Mouse (Mus musculus) cerebellum, adult 2 months (tissue): ENCODE measurements around the gene Mycbp2. TPM values are rescaled to one million over a fixed set of nuclear protein-coding genes. Genes with fewer than 3 reads are reported as not detected.

Experiments
- DNase-seq, 2 experiments: peaks; one replicate each; pipeline ENCODE4 v3.0.0; 2021
- H3K27ac ChIP-seq: fragments of 200-500 bp; 2 replicates; pipeline ENCODE4 v1.5.1; 2012; ENCODE audit warnings: low read length, control low read depth, inconsistent platforms; ENCODE audit not compliant: insufficient read depth
- H3K27me3 ChIP-seq: fragments of 200-500 bp; 2 replicates; pipeline ENCODE4 v1.6.1; 2012; ENCODE audit warnings: inconsistent platforms, mild to moderate bottlenecking, low read length, moderate library complexity; ENCODE audit not compliant: control insufficient read depth, insufficient read depth
- H3K4me1 ChIP-seq: fragments of 200-500 bp; 2 replicates; pipeline ENCODE4 v1.6.1; 2011; ENCODE audit warnings: low read length; ENCODE audit not compliant: control insufficient read depth, insufficient read depth
- H3K4me3 ChIP-seq: fragments of 200-500 bp; replicated peaks from 2 replicates; pipeline ENCODE3; 2011; ENCODE audit warnings: mild to moderate bottlenecking, low read depth, low read length, control low read depth; ENCODE audit not compliant: insufficient read depth
- CTCF ChIP-seq: fragments of 200-500 bp; IDR thresholded peaks from 2 replicates; pipeline ENCODE4 v1.5.1; 2011; ENCODE audit warnings: low read depth, mild to moderate bottlenecking, control low read depth, low read length, moderate library complexity, borderline replicate concordance; ENCODE audit not compliant: insufficient read depth
- POLR2A ChIP-seq: fragments of 200-500 bp; IDR thresholded peaks from 2 replicates; pipeline ENCODE4 v1.6.1; 2011; ENCODE audit warnings: low read length, control low read depth, borderline replicate concordance; ENCODE audit not compliant: insufficient read depth
- WGBS: fragments of 180-500 bp; shearing (Covaris S2); methylation state at CpG from one replicate; pipeline ENCODE4 v1.1.7; 2018; 5-methylcytosine and 5-hydroxymethylcytosine counted together
- polyA plus RNA-seq: library from polyadenylated mRNA; depleted of rRNA; stranded (reverse); fragments of >200 nt; gene quantifications from 2 replicates; pipeline ENCODE4 v1.2.3, GENCODE M21; 2012

The Mycbp2 gene
- polyA plus RNA-seq, 1 experiment = 147 TPM

DNA sequence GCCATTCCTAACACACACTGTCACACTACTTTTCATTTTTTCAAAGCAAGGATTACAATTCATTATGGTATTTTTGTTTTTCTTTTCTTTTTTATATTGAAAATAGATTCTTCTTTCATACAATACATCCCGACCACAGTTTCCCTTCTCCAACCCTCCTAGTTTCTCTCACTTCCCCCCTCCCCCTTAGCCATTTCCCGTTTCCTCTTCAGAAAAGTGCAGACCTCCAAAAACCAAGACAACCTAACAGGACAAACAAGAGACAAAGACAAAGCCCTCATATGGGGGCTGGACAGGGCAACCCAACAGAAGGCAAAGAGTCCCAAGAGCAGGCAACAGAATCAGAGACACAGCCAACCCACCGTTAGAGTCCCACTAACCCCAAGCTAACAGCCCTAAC lies 160.0 kb downstream of the Mycbp2 start:
- H3K4me3 ChIP-seq = no peak overlapping the region
- no peaks in the 10 kb centered on the region for H3K27me3 ChIP-seq
- whole genome bisulfite sequencing = 94% methylated on average over 3 of the region's 3 CpGs
- DNase-seq = no peak
- no peak for TF ChIP-seq POLR2A
- no peak for TF ChIP-seq CTCF
- H3K27ac ChIP-seq = no peak overlapping the region
- no peaks in the 10 kb centered on the region; the same call in 1 of the 2 replicates for H3K4me1 ChIP-seq

DNA sequence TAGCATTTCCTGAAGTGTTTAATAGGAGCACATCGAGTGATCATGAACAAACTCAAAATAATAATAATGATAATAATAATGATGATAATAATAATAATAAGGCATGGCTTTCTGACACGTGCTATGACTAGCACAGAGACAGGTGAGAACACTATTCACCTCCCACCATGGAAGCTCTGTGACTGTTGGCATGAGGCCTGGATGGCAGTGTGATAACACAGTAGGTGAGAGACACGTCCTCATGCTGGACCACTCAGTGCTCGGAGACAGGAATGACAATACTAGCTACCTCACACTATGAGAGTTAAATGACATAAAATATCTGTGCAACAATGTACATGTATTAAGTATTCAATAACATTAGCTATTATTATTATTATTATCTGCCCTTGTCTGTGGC lies 160.5 kb downstream of the Mycbp2 start:
- 37% methylated on average over 4 of the region's 4 CpGs for WGBS
- no peak overlapping the region for H3K4me3 ChIP-seq
- H3K4me1 ChIP-seq = no peaks in the 10 kb centered on the region; the same call in 1 of the 2 replicates
- TF ChIP-seq POLR2A = no peak
- no peak for TF ChIP-seq CTCF
- no peak overlapping the region for H3K27ac ChIP-seq
- peak in 1 of 2 experiments; percentile 35 for DNase-seq
- no peaks in the 10 kb centered on the region for H3K27me3 ChIP-seq

DNA sequence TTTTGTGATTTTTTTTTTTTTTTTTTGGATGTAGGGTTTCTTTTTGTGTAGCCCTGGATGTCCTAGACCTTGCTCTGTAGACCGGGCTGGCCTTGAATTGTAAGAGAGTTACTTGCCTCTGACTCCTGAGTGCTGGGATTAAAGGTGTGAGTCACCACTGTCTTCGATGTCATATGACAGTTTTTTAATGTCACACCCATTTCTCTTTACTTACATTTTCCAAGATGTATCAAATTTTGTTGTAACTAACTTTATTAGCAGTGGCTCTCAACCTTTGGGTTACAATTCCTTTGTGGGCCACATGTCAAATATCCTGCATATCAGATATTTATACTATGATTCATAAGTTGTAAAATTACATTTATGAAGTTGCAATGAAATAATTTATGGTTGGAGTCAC lies 166.5 kb downstream of the Mycbp2 start:
- Histone ChIP-seq H3K4me3 (no peak overlapping the region), H3K4me1 (no peaks in the 10 kb centered on the region), H3K27me3 (no peaks in the 10 kb centered on the region), H3K27ac (no peak overlapping the region)
- TF ChIP-seq CTCF (no peak), POLR2A (no peak)
- no peak for DNase-seq
- 95% methylated on average over 2 of the region's 2 CpGs for WGBS

DNA sequence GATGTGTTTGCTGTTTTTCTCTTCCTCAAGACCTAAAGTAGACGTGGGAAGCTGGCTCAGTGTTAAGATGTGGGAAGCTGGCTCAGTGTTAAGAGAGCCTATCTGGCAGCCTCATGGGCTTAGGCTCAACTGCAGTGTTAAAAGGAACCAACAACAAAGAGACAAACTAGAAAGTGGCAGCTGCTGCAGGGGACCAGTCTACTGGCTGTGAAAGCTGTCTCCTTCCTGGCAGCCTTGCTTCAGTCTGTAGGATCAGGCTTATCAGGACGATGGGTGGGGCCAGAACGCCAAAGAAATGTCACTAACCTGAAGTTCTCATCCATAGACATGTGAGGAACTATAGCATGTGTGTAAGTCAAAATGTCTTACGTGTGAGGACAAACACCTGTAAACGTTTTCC lies 183.7 kb downstream of the Mycbp2 start:
- Histone ChIP-seq H3K4me3 (no peak overlapping the region), H3K27me3 (no peaks in the 10 kb centered on the region), H3K27ac (0 out of 2 replicates have a peak overlapping the region, but pooled peaks have one; percentile 13), H3K4me1 (no peaks in the 10 kb centered on the region)
- 56% methylated on average over 5 of the region's 5 CpGs for WGBS
- no peak for TF ChIP-seq CTCF
- no peak for TF ChIP-seq POLR2A
- DNase-seq = no peak

DNA sequence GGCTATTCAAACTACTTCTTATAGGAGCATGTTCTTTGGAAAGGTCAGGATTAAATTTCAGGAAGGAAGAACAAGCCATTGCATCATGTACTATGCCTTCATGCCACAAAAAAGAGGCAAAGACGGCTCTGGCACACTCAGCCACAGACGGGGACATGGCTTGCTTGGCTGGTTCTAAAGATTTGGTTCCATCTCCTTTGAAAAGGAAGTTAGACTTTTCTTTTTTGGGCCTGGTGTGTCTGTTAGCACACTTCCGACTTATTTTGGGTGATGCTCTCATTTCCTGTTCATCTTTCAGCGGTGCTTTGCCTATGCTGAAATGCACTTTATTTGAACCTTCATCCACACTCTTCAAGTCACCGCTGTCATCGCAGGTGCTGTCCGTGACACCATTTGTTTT lies 190.9 kb downstream of the Mycbp2 start:
- Histone ChIP-seq H3K4me3 (no peak overlapping the region), H3K27me3 (no peaks in the 10 kb centered on the region), H3K27ac (no peak overlapping the region; the same call in 1 of the 2 replicates), H3K4me1 (no peaks in the 10 kb centered on the region)
- no peak for TF ChIP-seq POLR2A
- no peak for TF ChIP-seq CTCF
- DNase-seq = no peak
- WGBS = 92% methylated on average over 7 of the region's 7 CpGs

DNA sequence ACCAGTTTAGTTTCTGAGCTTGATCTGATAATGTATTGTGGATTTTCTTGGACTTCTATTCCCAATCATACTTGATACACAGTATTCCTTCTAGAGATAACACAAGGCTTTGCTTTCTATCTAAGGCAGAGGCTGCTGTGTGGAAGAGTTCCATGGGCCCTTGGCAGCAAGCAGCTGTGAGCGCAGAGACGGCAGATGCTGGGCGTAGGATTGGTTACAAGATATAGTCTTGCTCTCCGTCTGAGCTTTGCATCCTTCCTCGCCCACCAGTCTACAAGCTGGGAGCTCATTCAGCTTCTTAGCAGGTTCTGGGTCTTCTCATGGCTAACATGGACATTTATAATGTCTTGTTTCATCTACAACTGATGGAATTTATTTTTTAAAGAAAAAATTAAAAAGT lies 196.5 kb downstream of the Mycbp2 start:
- 83% methylated on average over 5 of the region's 5 CpGs for WGBS
- Histone ChIP-seq H3K27ac (no peak overlapping the region), H3K4me3 (no peak overlapping the region), H3K4me1 (no peaks in the 10 kb centered on the region), H3K27me3 (no peaks in the 10 kb centered on the region)
- TF ChIP-seq POLR2A (no peak), CTCF (no peak)
- DNase-seq = no peak

DNA sequence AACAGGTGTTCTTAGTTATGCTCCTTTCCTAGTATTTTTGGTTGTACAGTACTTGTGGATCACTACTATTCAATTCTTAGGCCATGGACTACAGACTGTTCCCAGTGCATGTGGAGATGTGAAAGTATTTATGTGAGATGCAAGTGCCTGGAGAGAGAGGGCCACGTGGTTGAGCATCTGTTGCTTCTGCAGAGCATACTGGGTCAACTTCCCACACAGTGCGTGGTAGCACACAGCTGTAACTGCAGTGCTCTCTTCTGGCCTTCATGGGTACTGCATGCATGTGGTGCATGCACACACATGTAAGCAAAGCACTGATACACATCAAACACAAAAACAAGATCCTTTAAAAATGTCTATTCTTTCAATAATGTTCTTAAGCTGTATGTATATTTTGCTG lies 214.6 kb downstream of the Mycbp2 start:
- no peaks in the 10 kb centered on the region for H3K27me3 ChIP-seq
- no peak for DNase-seq
- WGBS = 52% methylated on average over 2 of the region's 2 CpGs
- TF ChIP-seq POLR2A (no peak), CTCF (peak; percentile 56)
- H3K4me3 ChIP-seq = no peak overlapping the region
- no peaks in the 10 kb centered on the region; the same call in 1 of the 2 replicates for H3K4me1 ChIP-seq
- H3K27ac ChIP-seq = no peak overlapping the region

DNA sequence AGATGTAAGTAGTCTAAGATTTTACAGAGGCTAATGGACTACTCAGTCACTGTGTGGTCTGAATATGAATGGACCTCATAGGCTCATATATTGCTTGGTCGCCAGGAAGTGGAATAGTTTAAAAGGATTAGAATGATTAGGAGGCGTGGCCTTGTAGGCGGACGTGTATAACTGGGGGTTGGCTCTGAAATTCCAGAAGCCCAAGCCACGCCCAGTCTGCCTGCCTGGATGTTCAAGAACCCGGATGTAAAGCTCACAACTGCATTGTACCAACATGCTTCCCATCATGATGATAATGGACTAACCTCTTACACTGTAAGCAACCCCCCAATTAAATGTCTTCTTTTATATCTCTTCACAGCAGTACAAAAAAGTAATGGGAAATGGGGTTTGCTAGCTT lies 220.9 kb downstream of the Mycbp2 start:
- no peak overlapping the region for H3K4me3 ChIP-seq
- TF ChIP-seq CTCF (no peak), POLR2A (no peak)
- WGBS = 87% methylated on average over 6 of the region's 6 CpGs

More for the DNA sequence above, 220.9 kb downstream of the Mycbp2 start:
- Histone ChIP-seq H3K27me3 (no peaks in the 10 kb centered on the region), H3K27ac (no peak overlapping the region), H3K4me1 (no peaks in the 10 kb centered on the region; the same call in 1 of the 2 replicates)
- no peak for DNase-seq
